Mouse (Mus musculus) spleen, postnatal 36 days (tissue): Measurements from ENCODE around the gene Oser1.
"Not testable (repeated sequence)": the region's sequence is repeated elsewhere in the genome, so short reads cannot be mapped to it uniquely, and the experiment has no call there.

ENCODE experiments used
- DNase-seq, 2 experiments: peaks; one replicate each; pipeline ENCODE4 v3.0.0; 2022; ENCODE audit warnings: low spot score in 2 of 2, mixed read lengths in 1 of 2

Oser1 gene

DNA sequence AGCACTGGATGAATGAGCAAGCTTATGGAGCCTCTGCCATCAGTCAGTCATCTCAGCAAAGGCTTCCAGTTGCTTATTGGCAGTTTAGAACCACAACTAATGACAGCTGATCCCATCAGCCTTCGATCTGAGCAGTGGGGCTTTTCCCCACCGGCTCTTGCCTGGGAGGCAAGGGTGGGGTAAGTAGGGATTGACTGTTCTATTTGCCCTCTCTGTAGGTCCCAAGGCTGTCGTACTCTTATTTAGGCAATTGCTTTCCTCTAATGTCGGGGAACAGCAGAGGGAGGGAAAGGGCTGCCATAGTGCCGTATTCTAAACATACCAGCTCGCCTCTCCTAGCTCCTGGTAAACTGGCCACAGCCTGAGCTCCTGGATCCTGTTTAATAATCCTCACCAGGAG, at the start of gene Oser1:
Oser1 (minus strand) TSS at position 101 of the 400 bp plus-strand sequence.
- DNase-seq = no peak

DNA sequence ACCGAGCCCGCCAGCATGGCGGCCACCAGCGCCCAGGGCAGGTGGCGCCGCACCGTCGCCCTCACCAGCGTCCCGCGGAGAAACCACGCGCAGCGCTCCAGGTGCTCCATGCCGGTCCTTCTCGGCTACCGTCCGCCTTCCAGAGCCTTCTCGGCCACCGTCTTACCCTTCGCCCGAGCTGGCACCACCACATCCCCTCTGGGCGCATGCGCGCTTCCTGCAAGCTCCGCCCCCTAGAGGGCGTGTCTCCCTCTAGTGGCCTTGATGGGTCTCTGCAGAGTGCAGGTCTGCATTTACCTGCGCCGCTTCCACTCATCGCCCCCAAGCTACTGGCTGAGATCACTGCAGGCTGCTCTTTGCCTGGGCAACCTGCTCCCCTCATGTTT, 48.0 kb upstream of the Oser1 start, which contains the start of gene Fitm2:
Fitm2 (minus strand) TSS at position 164 of the 386 bp plus-strand sequence.
- peak; percentile 92 for DNase-seq

GRCm38 (mm10) chr2:163471710-163472465, 47.4 kb upstream of the Oser1 start:
- DNase-seq = no peak

DNA sequence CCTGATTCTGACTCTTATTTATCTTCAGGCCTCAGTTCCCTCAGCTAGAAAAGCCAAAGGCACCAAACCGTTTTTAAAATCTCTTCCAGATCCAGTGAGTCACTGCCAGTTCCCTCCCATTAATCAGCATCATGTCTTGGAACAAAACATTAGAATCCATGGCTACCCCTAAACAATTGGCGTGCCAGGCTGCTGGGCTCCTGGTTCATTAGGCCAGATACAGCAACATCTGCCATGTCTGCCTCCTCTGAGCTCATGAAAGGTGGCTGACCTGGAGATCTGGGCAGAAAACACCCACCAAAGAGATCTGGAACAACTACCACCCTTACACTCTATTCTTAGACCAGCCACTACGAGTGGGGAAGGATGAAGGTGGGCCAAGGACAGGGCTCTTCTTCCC, 46.6 kb upstream of the Oser1 start:
- DNase-seq = no peak

GRCm38 (mm10) chr2:163469711-163470110, 45.2 kb upstream of the Oser1 start:
- no peak for DNase-seq

GRCm38 (mm10) chr2:163468866-163469265, 44.4 kb upstream of the Oser1 start:
- DNase-seq = no peak

- DNase-seq = no peak
Observed at GRCm38 (mm10) chr2:163467585-163467984, 43.1 kb upstream of the Oser1 start.

GRCm38 (mm10) chr2:163466771-163467170, 42.3 kb upstream of the Oser1 start:
- DNase-seq = no peak

- DNase-seq = no peak
Observed at GRCm38 (mm10) chr2:163464562-163464961, 40.1 kb upstream of the Oser1 start.

GRCm38 (mm10) chr2:163463998-163464397, 39.5 kb upstream of the Oser1 start:
- no peak for DNase-seq

- no peak for DNase-seq
Observed at GRCm38 (mm10) chr2:163463251-163463769, 38.8 kb upstream of the Oser1 start.

DNA sequence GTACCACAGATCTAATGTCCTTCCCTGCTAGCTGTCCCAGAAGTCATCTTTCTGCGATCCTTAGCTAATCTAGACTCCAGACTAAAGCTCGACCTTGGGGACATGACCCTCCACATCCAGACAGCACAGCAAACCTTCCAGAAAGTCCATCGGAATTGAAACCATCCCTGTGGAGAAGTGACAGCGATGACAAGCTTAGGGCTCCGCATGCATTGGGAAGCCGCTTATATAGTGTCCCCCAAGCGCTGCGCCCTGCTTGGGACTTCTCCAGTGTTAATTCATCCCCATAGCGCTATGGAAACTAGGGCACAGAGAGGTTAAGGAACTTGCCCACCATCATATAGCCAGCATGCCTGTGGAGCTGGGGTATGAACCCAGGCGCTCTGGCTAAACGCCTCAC, 38.3 kb upstream of the Oser1 start:
- no peak for DNase-seq

DNA sequence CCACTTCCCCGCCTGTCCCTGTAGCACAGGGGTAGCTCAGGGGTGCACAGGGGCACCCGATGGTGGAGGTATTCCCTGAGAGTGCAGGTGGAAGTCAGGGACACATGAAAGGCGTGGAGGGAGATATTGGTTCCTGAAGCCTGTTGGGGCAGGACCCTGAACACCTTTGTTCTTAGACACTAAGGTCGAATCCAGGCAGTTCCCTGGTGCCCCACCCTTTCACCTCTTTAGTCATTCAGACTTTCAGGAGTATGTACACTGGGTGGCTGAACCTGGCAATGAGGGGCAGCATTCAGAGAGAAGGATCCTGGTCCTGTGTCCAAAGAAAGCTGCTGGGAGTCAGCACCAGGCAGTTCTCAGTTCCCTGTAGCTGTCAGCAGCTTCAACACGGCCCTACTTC, 37.9 kb upstream of the Oser1 start:
- DNase-seq = no peak

- DNase-seq = not testable (repeated sequence)
Observed at GRCm38 (mm10) chr2:163461307-163461706, 36.8 kb upstream of the Oser1 start.

DNA sequence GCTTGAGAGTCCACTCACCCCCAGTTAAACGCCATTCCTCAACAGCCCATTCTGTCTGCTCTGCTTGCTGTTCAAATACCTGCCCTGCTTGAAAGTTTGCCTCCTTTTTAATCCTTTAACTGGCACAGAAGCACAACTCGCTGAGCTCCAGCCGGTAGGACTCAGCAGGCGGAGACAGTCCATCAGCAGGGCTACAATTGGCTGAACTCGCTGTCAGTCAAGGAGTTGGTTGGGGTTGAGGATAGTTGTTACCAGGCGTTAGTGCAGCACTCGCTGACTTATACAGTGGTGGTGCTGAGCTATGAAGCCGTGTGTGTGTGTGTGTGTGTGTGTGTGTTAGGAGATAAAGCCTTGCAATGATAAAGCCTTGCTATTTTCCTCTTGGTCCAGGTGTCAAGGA, 36.1 kb upstream of the Oser1 start:
- no peak for DNase-seq

DNA sequence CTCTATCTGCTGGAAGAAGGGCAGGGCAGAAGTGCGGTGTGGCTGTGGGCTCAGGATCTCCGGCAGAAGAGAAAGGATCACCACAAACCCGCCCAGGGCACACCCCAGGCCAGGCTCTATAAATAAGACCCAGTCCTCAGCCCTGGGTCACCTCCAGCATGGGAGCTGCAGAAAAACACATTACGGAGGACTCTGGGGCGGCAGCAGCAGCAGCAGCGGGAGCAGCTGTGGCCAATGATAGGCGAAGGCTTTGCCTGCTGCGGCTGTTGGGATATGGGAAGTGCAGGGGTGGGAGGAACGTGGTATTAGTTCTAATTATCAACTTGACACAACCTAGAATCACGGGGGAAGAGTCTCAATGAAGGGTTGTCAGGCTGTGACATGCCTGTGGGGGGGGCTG, 34.9 kb upstream of the Oser1 start:
- DNase-seq = no peak

DNA sequence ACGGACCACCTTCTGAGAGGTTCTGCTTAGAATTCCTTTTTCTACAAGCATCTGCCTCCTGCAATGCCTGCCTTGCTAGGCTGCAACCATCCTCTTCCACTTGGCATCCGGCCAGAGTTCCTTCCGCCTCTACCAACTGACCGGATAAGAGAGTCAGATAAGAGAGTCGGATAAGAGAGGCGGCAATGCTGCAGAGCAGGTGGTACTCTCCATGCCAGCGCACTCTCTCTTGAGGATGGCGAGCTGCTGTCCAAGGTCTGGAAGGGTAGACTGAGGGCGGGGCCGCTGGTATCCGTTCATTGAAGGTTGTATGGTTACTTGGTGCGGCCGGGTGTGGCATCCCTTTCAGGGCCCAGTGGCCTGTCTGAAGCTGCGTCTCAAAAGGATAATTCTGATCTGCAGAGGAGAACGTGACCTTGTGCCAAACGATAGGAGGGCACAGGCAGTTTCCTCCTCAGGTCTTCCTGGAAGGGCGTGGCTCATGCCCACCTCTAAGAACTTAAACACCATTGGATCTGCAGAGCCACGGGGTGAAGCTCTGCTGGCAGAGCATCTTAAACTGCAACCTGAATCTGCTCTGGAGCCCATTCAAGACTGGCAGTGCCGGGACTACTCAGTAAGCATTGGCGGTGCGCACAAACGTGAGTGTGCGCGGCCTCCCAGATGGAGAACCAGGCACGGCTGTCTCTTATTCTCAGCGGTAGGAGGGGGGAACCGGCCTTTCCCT, 34.2 kb upstream of the Oser1 start:
- no peak for DNase-seq

GRCm38 (mm10) chr2:163453378-163453777, 28.9 kb upstream of the Oser1 start:
- DNase-seq = no peak

- DNase-seq = no peak
Observed at GRCm38 (mm10) chr2:163452738-163453137, 28.2 kb upstream of the Oser1 start.

DNA sequence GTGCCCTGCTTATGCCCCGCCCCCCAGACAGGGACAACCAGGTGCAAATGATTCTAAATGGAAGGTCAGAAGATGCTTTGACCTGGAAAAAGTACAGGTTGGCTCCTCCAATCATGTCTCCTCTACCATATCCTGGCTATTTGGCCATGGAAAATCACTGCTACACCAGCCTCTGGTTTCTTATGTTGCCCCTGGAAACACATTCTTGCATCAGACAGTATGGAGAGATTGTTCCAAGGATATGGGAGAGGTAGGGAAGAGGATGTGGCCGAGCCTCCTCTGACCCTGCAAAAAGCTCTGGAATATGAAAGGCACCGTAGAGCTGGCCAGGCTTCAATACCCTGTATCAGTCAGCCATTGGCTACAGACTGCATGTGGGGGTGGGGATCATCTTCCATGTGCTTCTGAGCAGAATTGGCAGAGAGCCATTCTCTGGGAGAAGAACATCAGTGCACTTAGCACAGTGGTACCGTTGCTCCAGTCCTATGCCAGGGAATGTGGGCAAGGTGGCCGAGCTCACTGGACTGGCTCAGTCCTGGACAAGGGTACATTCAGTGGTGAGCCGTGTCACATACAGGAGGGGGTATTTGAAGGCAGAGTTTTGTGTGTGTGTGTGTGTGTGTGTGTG, 26.3 kb upstream of the Oser1 start:
- no peak for DNase-seq

DNA sequence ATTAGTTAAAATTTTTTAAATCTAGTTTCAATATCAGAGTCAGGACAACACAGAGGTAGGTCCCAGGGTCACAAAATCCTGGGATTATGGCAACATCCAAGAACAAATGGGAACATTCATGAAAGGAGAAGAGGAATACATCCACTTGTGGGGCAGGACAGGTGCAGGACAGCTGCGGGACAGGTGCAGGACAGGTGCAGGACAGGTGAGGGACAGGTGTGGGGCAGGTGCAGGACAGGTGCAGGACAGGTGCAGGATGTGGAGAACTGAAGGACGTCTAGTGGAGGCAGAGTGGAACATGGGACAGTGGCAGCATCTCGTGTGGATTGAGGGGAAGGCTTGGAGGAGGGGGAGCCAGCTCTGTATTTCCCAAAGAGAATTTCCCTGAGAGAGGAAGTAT, 24.8 kb upstream of the Oser1 start:
- no peak for DNase-seq

- no peak for DNase-seq
Observed at GRCm38 (mm10) chr2:163447375-163447774, 22.9 kb upstream of the Oser1 start.

- DNase-seq = no peak
Observed at GRCm38 (mm10) chr2:163444017-163444416, 19.5 kb upstream of the Oser1 start.
